Mouse (Mus musculus): ENCODE results near the gene Zcchc3.

Zcchc3 gene

DNA sequence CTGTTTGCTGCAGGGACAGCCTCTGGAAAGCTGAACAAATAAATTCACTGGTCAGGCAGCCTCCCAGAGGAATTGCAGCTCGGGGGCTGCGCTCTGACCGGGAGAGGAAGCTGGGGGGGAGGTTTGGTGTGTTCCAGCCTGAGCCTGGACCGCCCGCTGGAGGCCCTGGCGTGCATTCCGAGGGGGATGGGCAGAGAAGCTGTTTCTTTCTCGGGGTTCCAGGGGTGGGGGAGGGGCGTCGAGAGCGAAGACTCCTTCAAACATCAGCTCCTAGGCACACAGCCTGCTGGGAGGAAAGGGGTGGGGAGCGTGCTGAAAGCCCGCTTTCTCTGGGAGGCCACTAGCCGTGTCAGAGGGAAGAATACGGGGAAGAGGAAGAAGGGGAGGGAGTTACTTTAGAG is 3.9 kb downstream of the Zcchc3 start:
- peak; percentile 94 for DNase-seq (ENCODE audit: low read depth, low spot score)

- no peak for DNase-seq (ENCODE audit: low read depth, low spot score)
These were observed 5.0 kb downstream of the Zcchc3 start for GRCm38 (mm10) chr2:152409781-152410180.

- DNase-seq (ENCODE audit: low read depth, low spot score) = peak; percentile 91
These were observed 8.7 kb downstream of the Zcchc3 start for GRCm38 (mm10) chr2:152406126-152406525.

DNA sequence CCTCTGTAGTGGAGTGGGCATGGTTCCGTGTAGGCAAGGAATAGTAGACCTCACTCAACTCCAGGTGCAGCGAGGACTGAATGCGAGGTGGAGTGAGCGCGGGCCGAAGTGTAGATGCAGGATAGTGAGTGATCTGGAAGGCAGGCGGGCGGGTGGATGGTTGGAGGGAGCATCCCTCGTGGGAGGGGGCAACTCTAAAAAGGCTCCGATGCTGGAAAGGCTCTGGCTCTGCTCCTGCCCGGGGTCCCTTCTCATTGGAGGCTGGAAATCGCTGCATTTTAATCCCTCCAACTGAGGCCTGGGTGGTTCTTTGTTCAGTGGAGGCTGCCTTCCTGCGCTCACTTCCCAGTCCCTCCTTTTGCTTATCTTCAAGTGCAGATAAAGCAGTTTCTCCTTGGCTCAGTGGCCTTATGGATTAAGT is 15.7 kb downstream of the Zcchc3 start:
- no peak for DNase-seq (ENCODE audit: low read depth, low spot score)

DNA sequence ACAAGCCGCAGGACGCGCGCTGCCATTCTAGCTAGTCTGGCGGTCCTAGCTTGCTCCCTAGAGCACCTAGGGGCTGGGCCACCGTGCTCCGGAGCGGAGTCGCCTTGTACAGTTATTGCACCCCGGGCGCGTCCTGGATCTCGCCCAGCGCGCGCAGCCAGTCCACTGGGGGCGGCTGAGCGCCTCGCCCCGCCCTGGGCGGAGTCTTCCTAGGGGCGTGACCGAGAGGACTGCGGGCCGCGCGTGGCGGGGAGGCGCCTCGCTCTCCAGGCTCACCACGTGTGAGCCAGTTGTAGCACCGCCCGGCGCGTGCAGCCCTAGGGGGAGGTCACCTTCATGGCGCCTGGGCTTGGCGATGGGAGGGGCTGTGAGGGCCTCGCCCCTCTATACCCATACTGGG is 16.1 kb downstream of the Zcchc3 start:
- peak; percentile 93 for DNase-seq (ENCODE audit: low read depth, low spot score)

DNA sequence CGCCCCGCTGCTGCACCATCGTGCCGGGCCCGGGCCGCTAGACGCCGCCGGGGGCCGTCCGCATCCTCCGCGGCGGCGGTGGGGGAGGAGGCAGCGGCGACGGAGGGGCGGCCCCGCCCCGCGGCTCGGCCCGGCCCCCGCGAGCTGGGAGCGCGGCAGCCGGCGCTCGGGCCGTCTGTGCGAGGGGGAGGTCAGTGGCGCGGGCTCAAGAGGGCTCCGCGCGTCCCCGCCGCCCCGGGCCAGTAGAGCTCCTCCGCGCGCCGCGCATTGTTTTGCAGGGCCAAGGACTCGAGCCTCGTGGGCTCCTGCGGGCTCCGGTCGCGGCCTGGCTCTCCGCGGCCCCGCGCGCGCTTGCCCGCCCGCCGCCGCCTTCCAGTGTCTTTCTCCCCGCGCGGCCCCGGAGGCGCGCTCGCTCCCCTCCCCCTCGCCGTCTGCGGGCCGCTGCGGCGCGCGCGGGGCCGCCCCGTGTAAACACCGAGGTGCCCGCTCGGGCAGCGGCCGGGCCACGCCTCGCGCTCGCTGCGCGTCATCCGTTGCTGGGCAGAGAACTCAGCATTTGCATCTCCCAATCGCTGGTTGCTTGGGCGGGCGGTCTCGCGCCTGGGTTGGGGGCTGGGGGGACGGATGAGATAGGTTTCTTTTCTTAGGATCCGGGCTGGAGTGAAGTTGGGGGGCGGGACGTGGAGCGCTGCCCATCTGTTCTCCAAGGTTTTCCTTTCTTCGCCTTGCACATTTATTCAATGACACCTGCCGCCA is 17.0 kb downstream of the Zcchc3 start, which contains the start of gene Sox12:
TSS of gene Sox12 (minus strand) at position 384 of the 756 bp plus-strand sequence.
- peak; percentile 98 for DNase-seq (ENCODE audit: low read depth, low spot score)

- peak; percentile 70 for DNase-seq (ENCODE audit: low read depth, low spot score)
These were observed 17.7 kb downstream of the Zcchc3 start for GRCm38 (mm10) chr2:152397004-152397589.

DNA sequence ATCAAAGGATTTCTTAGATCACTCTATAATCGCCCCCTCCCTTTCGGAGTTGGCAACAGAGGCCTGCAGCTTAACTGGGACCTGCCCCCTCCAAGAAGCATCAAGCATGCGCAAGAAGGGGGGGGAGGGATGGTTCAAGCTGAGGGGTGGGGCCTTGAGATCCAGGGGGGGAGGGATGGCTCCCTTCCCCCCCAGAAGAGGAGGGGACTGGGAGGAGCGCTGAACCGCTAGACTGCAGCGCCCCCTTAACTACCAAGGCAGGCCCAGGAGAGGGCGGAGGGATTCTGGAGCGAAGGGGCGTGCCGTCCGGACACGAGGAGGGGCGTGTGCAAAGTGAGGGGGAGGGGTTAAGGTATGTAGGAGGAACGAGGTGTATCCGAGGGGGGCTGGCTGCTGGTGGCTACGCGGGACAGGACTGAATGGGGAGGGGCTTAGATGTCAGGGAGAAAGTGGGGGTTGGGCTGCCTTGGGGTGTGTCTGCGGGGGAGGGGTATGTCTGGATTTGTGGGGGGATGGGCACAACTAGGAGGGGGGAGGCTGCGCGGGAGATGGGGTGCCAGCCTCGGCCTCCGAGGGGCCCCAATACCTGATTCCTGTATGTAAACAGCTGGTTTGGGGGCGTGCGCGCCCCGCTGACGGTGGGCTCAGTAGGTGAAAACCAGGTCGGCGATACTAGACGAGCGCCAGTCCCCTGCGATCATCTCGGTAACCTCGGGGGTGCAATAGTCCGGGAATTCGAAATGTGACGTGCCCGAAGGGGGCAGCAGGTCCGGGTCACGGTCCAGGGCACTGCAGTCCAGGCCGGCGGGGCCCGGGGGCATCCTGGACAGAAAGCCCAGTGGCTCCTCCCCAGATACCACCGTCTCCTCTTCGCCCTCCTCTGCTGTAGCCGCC is 18.5 kb downstream of the Zcchc3 start:
- DNase-seq (ENCODE audit: low read depth, low spot score) = peak; percentile 96

DNA sequence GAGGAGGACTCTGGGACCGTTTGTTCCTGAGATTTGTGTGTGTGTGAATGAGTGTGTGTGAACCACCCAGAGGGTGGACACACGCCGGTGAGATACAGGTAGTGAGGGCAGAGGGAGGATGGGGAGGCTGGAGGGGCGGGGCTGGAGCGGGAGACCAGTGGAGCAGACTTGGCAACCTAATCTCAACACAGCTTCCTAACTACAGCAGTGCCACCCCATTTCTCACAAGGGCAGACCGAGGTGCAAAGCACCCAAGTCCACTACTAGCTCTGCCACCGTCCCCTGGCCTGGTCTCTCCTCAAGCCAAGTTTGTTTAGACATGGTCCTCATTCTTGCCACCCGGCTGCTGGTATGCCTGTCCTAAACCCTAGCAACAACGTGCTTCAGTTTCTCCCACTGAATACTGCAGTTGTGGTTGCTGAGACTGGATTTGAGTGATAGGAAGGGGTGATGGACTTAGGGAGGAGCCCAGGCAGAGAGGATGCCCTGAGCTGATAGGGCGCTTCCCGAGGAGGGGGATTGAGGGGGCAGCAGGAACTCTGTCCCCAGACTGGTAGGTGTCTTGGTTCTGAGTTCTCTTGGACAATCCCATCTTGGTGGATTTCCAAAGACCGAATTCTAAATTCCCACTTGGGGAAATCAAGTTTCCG is 19.4 kb downstream of the Zcchc3 start:
- DNase-seq (ENCODE audit: low read depth, low spot score) = no peak

- no peak for DNase-seq (ENCODE audit: low read depth, low spot score)
These were observed 21.4 kb downstream of the Zcchc3 start for GRCm38 (mm10) chr2:152393225-152394017.

DNA sequence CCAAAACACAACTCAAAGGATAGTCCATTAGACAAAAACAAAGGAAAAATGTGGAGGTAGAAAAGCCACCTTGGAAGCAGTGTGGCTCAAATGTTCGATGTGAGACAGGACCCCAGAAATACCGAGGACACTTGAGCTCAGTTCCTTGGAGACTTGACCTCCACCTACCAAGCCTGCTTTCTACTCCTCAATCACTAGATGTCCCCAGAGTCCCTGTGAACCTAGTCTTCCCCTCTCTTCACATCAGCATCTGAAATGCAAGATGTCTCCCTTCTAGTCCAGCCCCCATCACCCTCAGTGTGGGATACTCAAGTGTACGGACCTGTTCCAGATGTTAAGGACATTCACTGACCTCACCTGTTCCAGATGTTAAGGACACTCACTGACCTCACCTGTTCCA is 22.0 kb downstream of the Zcchc3 start:
- peak; percentile 57 for DNase-seq (ENCODE audit: low read depth, low spot score)

DNA sequence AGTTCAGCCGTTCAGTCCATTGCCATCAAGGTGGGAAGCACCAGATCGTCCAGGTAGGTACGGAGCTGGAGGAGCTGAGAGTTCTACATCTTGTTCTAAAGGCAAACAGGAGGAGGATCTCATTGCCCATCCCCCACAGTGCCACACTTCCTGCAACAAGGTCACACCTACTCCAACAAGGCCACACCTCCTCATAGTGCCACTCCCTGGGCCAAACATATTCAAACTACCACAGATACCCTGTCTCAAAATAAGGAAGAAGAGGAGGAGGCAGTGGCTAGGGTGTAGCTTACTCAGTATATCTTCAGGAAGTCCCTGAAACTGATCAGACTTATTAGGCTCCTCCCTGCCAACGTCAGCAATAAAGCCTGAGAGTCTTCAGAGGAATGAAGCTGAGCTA is 30.6 kb downstream of the Zcchc3 start:
- DNase-seq (ENCODE audit: low read depth, low spot score) = no peak

- DNase-seq (ENCODE audit: low read depth, low spot score) = no peak
These were observed 38.5 kb downstream of the Zcchc3 start, which contains the start of gene Nrsn2 for GRCm38 (mm10) chr2:152376345-152376741. Gene Nrsn2, minus strand, starts transcription at chr2:152376638.

GRCm38 (mm10) chr2:152375652-152376344 is 39.0 kb downstream of the Zcchc3 start:
- peak; percentile 57 for DNase-seq (ENCODE audit: low read depth, low spot score)

DNA sequence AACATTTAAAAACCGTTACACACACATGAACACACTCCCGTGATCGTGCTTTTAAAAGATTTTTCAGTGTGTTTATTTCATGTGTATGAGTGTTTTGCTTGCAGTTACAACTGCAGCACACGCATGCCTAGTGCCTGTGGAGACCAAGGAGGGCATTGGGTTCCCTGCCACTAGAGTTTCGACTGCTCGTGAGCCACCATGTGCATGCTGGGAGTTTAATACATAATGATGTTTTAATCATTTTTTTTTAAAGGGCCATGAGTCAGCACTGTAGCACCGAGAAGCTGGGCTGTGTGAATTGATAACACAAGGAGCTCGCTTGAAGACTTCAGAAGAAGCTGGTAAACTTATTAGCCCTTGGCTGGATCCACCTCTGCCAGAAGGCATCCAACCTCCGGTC is 41.3 kb downstream of the Zcchc3 start:
- no peak for DNase-seq (ENCODE audit: low read depth, low spot score)

- no peak for DNase-seq (ENCODE audit: low read depth, low spot score)
These were observed 42.2 kb downstream of the Zcchc3 start for GRCm38 (mm10) chr2:152372661-152373060.

- DNase-seq (ENCODE audit: low read depth, low spot score) = no peak
These were observed 42.7 kb downstream of the Zcchc3 start for GRCm38 (mm10) chr2:152372104-152372503.

- peak; percentile 68 for DNase-seq (ENCODE audit: low read depth, low spot score)
These were observed 46.2 kb downstream of the Zcchc3 start for GRCm38 (mm10) chr2:152368532-152369140.

- no peak for DNase-seq (ENCODE audit: low read depth, low spot score)
These were observed 46.9 kb downstream of the Zcchc3 start for GRCm38 (mm10) chr2:152367917-152368316.
